Comparison of ENCODE assay signal across 31 mouse cellular contexts in genomic region chr1:106595286-106595885, GRCm38 (mm10).
A peak's percentile ranks its signal among the peaks of the same experiment; 100 is the strongest.
DNase-seq lines count a peak whose midpoint lies in the region; ATAC-seq and TF ChIP-seq lines count a peak whose summit lies in the region.
"Had no signal": no experiment of that assay in that cellular context is flagged by ENCODE, and none has a peak within 500 bp of the region (broad histone marks: within the 10 kb centered on the region; RNA-seq: fewer than 3 reads in every experiment).

No protein-coding gene starts in this region.

- no peaks in the 10 kb centered on the region for H3K4me1 ChIP-seq in forebrain, embryonic 14.5 days (ENCODE audit: control insufficient read depth, insufficient read depth, low read length)
- no peaks in the 10 kb centered on the region for H3K4me1 ChIP-seq in forebrain, embryonic 11.5 days (replicated peaks; ENCODE audit: control insufficient read depth, insufficient read depth, low read length)
- peaks cover 3% of the 10 kb centered on the region; the same call in 1 of the 2 replicates for H3K4me1 ChIP-seq in kidney, adult 2 months (ENCODE audit: control insufficient read depth, insufficient read depth, low read length)
- H3K4me1 ChIP-seq in limb, embryonic 10.5 days = peaks cover 7% of the 10 kb centered on the region; the same call in 1 of the 2 replicates
- H3K4me1 ChIP-seq: embryonic facial prominence, embryonic 10.5 days; embryonic facial prominence, embryonic 15.5 days; intestine, embryonic 15.5 days; midbrain, embryonic 12.5 days had no signal

- no peak overlapping the region for H3K27ac ChIP-seq in forebrain, embryonic 14.5 days (ENCODE audit: low read depth, low read length)
- no peak overlapping the region for H3K27ac ChIP-seq in forebrain, embryonic 11.5 days (ENCODE audit: low read depth, low read length)
- H3K27ac ChIP-seq in kidney, adult 2 months (ENCODE audit: insufficient read depth, low read depth, low read length) = no peak overlapping the region
- H3K27ac ChIP-seq in limb, embryonic 10.5 days = no peak overlapping the region
- H3K27ac ChIP-seq: embryonic facial prominence, embryonic 10.5 days; embryonic facial prominence, embryonic 15.5 days; hindbrain, embryonic 14.5 days; intestine, embryonic 15.5 days; left cerebral cortex, adult 2 months; limb, embryonic 13.5 days; lung, embryonic 15.5 days; midbrain, embryonic 12.5 days; stomach, postnatal 0 days had no signal

- no peaks in the 10 kb centered on the region for H3K36me3 ChIP-seq in forebrain, embryonic 14.5 days (ENCODE audit: control insufficient read depth, insufficient read depth, low read length)
- H3K36me3 ChIP-seq in forebrain, embryonic 11.5 days (ENCODE audit: control insufficient read depth, insufficient read depth, low read length) = no peaks in the 10 kb centered on the region
- H3K36me3 ChIP-seq in kidney, adult 2 months (ENCODE audit: control insufficient read depth, insufficient read depth, low read length) = no peaks in the 10 kb centered on the region
- no peaks in the 10 kb centered on the region for H3K36me3 ChIP-seq in limb, embryonic 10.5 days
- H3K36me3 ChIP-seq: embryonic facial prominence, embryonic 10.5 days; embryonic facial prominence, embryonic 15.5 days; intestine, embryonic 15.5 days; limb, embryonic 13.5 days; lung, embryonic 15.5 days; midbrain, embryonic 12.5 days had no signal

- WGBS in forebrain, embryonic 14.5 days = 31% methylated on average over 6 of the region's 6 CpGs
- 84% methylated on average over 6 of the region's 6 CpGs for WGBS in forebrain, embryonic 11.5 days
- WGBS in kidney, adult 2 months = 59% methylated on average over 6 of the region's 6 CpGs
- WGBS in limb, embryonic 10.5 days = 91% methylated on average over 6 of the region's 6 CpGs

- ATAC-seq in forebrain, embryonic 14.5 days = peak; percentile 62; the same call in 1 of the 2 replicates
- no peak for ATAC-seq in forebrain, embryonic 11.5 days (replicated peaks; ENCODE audit: low FRiP score)
- peak; percentile 48; the same call in 1 of the 2 replicates for ATAC-seq in neutrophil, adult 5-6 weeks (ENCODE audit: extremely low read depth, insufficient number of reproducible peaks, low FRiP score, poor library complexity, severe bottlenecking)
- ATAC-seq: activated CD4-positive, CD25-positive, alpha-beta regulatory T cell, adult 4 months; intestine, embryonic 15.5 days had no signal

- H3K4me3 ChIP-seq in forebrain, embryonic 14.5 days (ENCODE audit: low read depth, low read length) = no peak overlapping the region
- H3K4me3 ChIP-seq in forebrain, embryonic 11.5 days (ENCODE audit: low read depth, low read length) = no peak overlapping the region
- no peak overlapping the region for H3K4me3 ChIP-seq in kidney, adult 2 months (ENCODE audit: insufficient read depth, low read depth, low read length)
- no peak overlapping the region for H3K4me3 ChIP-seq in limb, embryonic 10.5 days
- H3K4me3 ChIP-seq: embryonic facial prominence, embryonic 10.5 days; embryonic facial prominence, embryonic 15.5 days; intestine, embryonic 15.5 days; left cerebral cortex, adult 2 months; limb, embryonic 13.5 days; lung, embryonic 15.5 days; midbrain, embryonic 12.5 days had no signal

- no peak for TF ChIP-seq CTCF in kidney, adult 2 months (conservative IDR thresholded peaks at IDR 0.05; ENCODE audit: insufficient read depth, insufficient read length, low read depth, low read length)

- H3K27me3 ChIP-seq in forebrain, embryonic 14.5 days (replicated peaks; ENCODE audit: control insufficient read depth, insufficient read depth, low read length) = no peaks in the 10 kb centered on the region
- H3K27me3 ChIP-seq in forebrain, embryonic 11.5 days (ENCODE audit: control insufficient read depth, insufficient read depth, low read length) = no peaks in the 10 kb centered on the region
- H3K27me3 ChIP-seq in kidney, adult 2 months (replicated peaks; ENCODE audit: control insufficient read depth, insufficient read depth, low read length) = no peaks in the 10 kb centered on the region
- no peaks in the 10 kb centered on the region for H3K27me3 ChIP-seq in limb, embryonic 10.5 days (ENCODE audit: low read depth, poor library complexity, severe bottlenecking)
- H3K27me3 ChIP-seq: embryonic facial prominence, embryonic 15.5 days; intestine, embryonic 15.5 days; limb, embryonic 13.5 days; lung, embryonic 15.5 days; midbrain, embryonic 12.5 days had no signal

- no peak overlapping the region for H3K9ac ChIP-seq in forebrain, embryonic 14.5 days (ENCODE audit: low read length)
- no peak overlapping the region for H3K9ac ChIP-seq in forebrain, embryonic 11.5 days (ENCODE audit: low read length)
- H3K9ac ChIP-seq: embryonic facial prominence, embryonic 15.5 days; hindbrain, embryonic 14.5 days; intestine, embryonic 15.5 days; limb, embryonic 13.5 days; lung, embryonic 15.5 days; midbrain, embryonic 12.5 days had no signal

- no peak for TF ChIP-seq POLR2A in kidney, adult 2 months (IDR thresholded peaks at IDR 0.05; ENCODE audit: low read depth, low read length)

- H3K9me3 ChIP-seq in forebrain, embryonic 14.5 days (replicated peaks; ENCODE audit: control insufficient read depth, low read length) = no peaks in the 10 kb centered on the region
- H3K9me3 ChIP-seq in forebrain, embryonic 11.5 days (ENCODE audit: control insufficient read depth, low read length) = no peaks in the 10 kb centered on the region
- no peaks in the 10 kb centered on the region for H3K9me3 ChIP-seq in limb, embryonic 10.5 days (replicated peaks)
- H3K9me3 ChIP-seq: embryonic facial prominence, embryonic 10.5 days; embryonic facial prominence, embryonic 15.5 days; intestine, embryonic 15.5 days; limb, embryonic 13.5 days; lung, embryonic 15.5 days; midbrain, embryonic 12.5 days had no signal

- DNase-seq in forebrain, embryonic 14.5 days (ENCODE audit: low spot score) = peak; percentile 64
- no peak for DNase-seq in forebrain, embryonic 11.5 days (ENCODE audit: low spot score)
- peak; percentile 24 for DNase-seq in kidney, adult 2 months
- no peak for DNase-seq in kidney, adult 8-10 months
- DNase-seq in T-cell, adult 2 months (ENCODE audit: low spot score) = peak; percentile 42
- no peak for DNase-seq in limb, embryonic 10.5 days (ENCODE audit: low spot score)
- DNase-seq in thymus, postnatal 14 days = no peak
- DNase-seq: adrenal gland, adult 2 months; adrenal gland, postnatal 36 days; cerebellum, adult 2 months; cerebellum, postnatal 14 days; gastrocnemius, postnatal 10 days; heart, postnatal 14 days; kidney, adult 9 months; kidney, postnatal 10 days; layer of hippocampus, adult 9-11 months; right cerebral cortex, adult 18-20 months; spleen, adult 18-20 months; thymus, adult 2 months had no signal

- no peak overlapping the region for H3K4me2 ChIP-seq in forebrain, embryonic 14.5 days (ENCODE audit: low read length)
- H3K4me2 ChIP-seq in forebrain, embryonic 11.5 days (ENCODE audit: low read depth, low read length, severe bottlenecking) = no peak overlapping the region
- H3K4me2 ChIP-seq: embryonic facial prominence, embryonic 15.5 days; hindbrain, embryonic 14.5 days; intestine, embryonic 15.5 days; limb, embryonic 13.5 days; liver, embryonic 11.5 days; lung, embryonic 15.5 days; midbrain, embryonic 12.5 days had no signal

Comparison
In these comparisons a context has a peak if more than half of its experiments do, and no peak if none do; other contexts are left out.
1. DNase-seq: peak in forebrain, embryonic 14.5 days (single experiment), kidney, adult 2 months (single experiment) and T-cell, adult 2 months (single experiment); none in forebrain, embryonic 11.5 days (single experiment), kidney, adult 8-10 months (0 of 2), limb, embryonic 10.5 days (single experiment) and thymus, postnatal 14 days (single experiment).